Mouse (Mus musculus) small intestine, adult 2 months (tissue): ENCODE data around the gene Pyroxd1.

Source experiments
- CTCF ChIP-seq: fragments of 200-500 bp; IDR thresholded peaks from 2 replicates; pipeline ENCODE4 v1.5.1; 2012; ENCODE audit warnings: low read depth, mild to moderate bottlenecking, control low read depth, inconsistent platforms, low read length, moderate library complexity, mixed read lengths; ENCODE audit not compliant: insufficient replicate concordance, insufficient read length; ENCODE audit errors: extremely low read depth
- POLR2A ChIP-seq: fragments of 200-500 bp; IDR thresholded peaks from 2 replicates; pipeline ENCODE4 v1.6.1; 2012; ENCODE audit warnings: low read depth, mild to moderate bottlenecking, control low read depth, inconsistent platforms, low read length, moderate library complexity

- no peak for TF ChIP-seq CTCF
- no peak for TF ChIP-seq POLR2A
These were observed 11.7 kb downstream of the Pyroxd1 start for GRCm38 (mm10) chr6:142357106-142357505.
